Mouse (Mus musculus) forebrain, postnatal 0 days (tissue): ENCODE results near the gene Gm28308. TPM values are rescaled to one million over a fixed set of nuclear protein-coding genes. Genes with fewer than 3 reads are reported as not detected.

Experiments used
- ATAC-seq: fragments of 200-750 bp; cut with Nextera tagmentation; 2 replicates; pipeline ENCODE4 v1.8.0; 2017; ENCODE audit warnings: mild to moderate bottlenecking, moderate library complexity
- DNase-seq: peaks from one replicate; pipeline ENCODE4 v3.0.0-alpha.2; 2015
- H3K27ac ChIP-seq: fragments of 300-500 bp; sonication (generic); 2 replicates; pipeline ENCODE4 v1.5.1; 2014; ENCODE audit warnings: low read depth, mild to moderate bottlenecking, antibody characterized with exemption, low read length, moderate library complexity, mixed read lengths
- H3K27me3 ChIP-seq: fragments of 300-500 bp; sonication (generic); 2 replicates; pipeline ENCODE4 v1.6.1; 2014; ENCODE audit warnings: mild to moderate bottlenecking, low read length, mixed read lengths; ENCODE audit not compliant: insufficient read depth
- H3K36me3 ChIP-seq: fragments of 300-500 bp; sonication (generic); 2 replicates; pipeline ENCODE4 v1.6.1; 2014; ENCODE audit warnings: mild to moderate bottlenecking, moderate library complexity; ENCODE audit not compliant: insufficient read depth
- H3K4me1 ChIP-seq: fragments of 300-500 bp; sonication (generic); 2 replicates; pipeline ENCODE4 v1.6.1; 2014; ENCODE audit warnings: antibody characterized with exemption; ENCODE audit not compliant: insufficient read depth
- H3K4me2 ChIP-seq: fragments of 300-500 bp; sonication (generic); 2 replicates; pipeline ENCODE4 v1.6.1; 2014; ENCODE audit warnings: low read depth, mild to moderate bottlenecking, moderate library complexity
- H3K4me3 ChIP-seq: fragments of 300-500 bp; sonication (generic); 2 replicates; pipeline ENCODE4 v1.5.1; 2014; ENCODE audit warnings: low read depth, low read length, mixed read lengths
- H3K9ac ChIP-seq: fragments of 300-500 bp; sonication (generic); 2 replicates; pipeline ENCODE4 v1.6.1; 2014; ENCODE audit warnings: mild to moderate bottlenecking
- H3K9me3 ChIP-seq: fragments of 300-500 bp; sonication (generic); 2 replicates; pipeline ENCODE4 v1.6.1; 2016; ENCODE audit warnings: low read length
- CTCF ChIP-seq: sonication (generic); IDR thresholded peaks from 2 replicates; pipeline ENCODE4 v1.5.1; 2016; ENCODE audit warnings: antibody characterized with exemption, control low read depth, low read depth
- WGBS: fragments of 180-500 bp; shearing (Covaris S2); extraction: QIAGEN DNeasy Blood & Tissue Kit; methylation state at CpG from one replicate; pipeline ENCODE4 v1.1.7; 2014; 5-methylcytosine and 5-hydroxymethylcytosine counted together
- polyA plus RNA-seq: library from polyadenylated mRNA; unstranded; fragments of >200 nt; fragmentation: Nextera tagmentation; extraction: Ambion mirVana; gene quantifications from 2 replicates; pipeline ENCODE4 v1.2.1, GENCODE M21; 2015
- total RNA-seq: library from RNA; depleted of rRNA; stranded (reverse); fragments of >200 nt; gene quantifications from 2 replicates; pipeline ENCODE4 v1.2.3, GENCODE M21; 2014

The Gm28308 gene
- total and polyA plus RNA-seq, 2 experiments from 2014 or later = not detected

DNA sequence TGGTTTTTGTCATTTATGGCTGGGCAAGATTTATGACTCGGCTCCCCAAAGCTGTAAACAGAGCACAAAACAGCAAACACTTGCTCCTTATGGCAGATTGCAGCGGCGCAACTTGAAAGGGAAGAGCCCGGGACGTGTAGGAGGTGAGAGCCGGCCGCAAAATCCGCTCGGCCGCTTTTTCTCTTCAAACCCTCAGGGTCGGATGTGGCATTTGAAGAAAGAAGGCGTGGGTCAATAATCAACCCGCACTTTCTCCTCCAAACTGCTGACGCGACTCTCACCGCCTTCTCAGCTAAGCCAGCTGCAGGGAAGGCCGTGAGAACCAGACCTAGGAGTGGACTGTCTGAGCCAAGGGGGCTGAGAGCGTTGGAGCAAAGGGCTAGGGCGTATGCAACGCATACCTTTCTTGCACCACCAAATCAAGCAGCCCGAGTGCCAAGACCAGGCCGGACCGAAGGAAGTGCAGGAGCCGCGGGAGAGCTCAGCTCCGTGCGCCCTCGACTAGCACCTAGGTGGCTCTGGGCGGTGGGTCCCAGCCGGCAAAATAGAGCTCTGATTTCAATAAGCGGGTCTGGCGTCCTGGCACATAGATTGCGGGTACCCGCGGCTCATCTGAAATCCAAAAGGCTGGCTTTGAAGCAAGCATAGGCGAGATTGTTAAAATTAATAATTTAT is 35.9 kb downstream of the Gm28308 start, which contains the start of gene 5730596B20Rik:
5730596B20Rik (plus strand) TSS at position 438 of the 675 bp plus-strand sequence.
- Histone ChIP-seq H3K27me3 (peaks cover 95% of the 10 kb centered on the region), H3K9ac (no peak within 1 kb of the TSS), H3K4me1 (no peaks in the 10 kb centered on the region), H3K27ac (no peak within 1 kb of the TSS), H3K36me3 (no peaks in the 10 kb centered on the region), H3K4me3 (no peak within 1 kb of the TSS), H3K4me2 (no peak within 1 kb of the TSS), H3K9me3 (no peaks in the 10 kb centered on the region)
- no peak for ATAC-seq
- no peak for TF ChIP-seq CTCF
- no peak for DNase-seq
- 4% methylated on average over 36 of the region's 36 CpGs for WGBS

DNA sequence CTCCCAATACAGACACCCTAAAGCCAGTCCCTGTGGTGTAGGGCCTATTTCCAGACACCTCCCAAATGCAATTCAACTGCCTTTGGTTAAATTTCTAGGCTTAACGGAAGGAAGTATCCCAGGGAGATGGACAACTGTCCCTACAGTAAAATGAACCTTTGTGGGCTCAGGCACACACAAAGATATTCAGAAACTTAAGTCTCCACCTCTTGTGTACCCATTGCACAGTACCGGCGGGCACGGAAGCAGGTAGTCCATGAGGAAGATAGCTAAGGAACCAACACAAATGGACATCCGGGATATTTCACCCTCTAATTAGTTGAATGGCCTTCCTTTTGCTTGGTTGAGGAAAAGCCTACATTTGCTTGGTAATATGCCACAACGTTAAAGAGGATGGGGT is 36.7 kb downstream of the Gm28308 start:
- DNase-seq = no peak
- Histone ChIP-seq H3K9me3 (no peaks in the 10 kb centered on the region), H3K36me3 (no peaks in the 10 kb centered on the region), H3K27me3 (peaks cover 95% of the 10 kb centered on the region), H3K4me1 (no peaks in the 10 kb centered on the region), H3K9ac (no peak overlapping the region), H3K4me2 (no peak overlapping the region), H3K27ac (no peak overlapping the region), H3K4me3 (no peak overlapping the region)
- 2% methylated on average over 6 of the region's 6 CpGs for whole genome bisulfite sequencing
- no peak for TF ChIP-seq CTCF
- no peak for ATAC-seq

DNA sequence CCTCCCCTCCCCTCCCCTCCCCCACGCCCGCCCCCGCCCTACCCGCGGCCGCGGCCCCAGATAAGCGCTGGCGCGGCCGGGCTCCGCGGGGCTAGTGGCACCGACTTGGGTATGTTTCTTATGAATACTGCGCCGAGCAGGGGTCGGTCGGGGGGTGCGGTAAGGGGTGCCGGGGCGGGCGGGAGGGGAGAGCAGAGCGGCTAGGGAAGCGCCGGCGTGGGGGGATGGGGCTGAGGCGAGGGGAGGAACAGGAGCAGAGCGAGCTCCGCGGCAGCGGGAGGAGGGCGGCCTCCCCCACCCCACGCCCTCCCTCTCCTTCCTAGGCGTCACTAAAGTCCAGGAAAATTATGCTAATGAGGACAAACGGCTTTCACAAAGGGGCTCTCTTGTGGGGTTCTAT is 37.3 kb downstream of the Gm28308 start:
- no peaks in the 10 kb centered on the region for H3K36me3 ChIP-seq
- 7% methylated on average over 22 of the region's 35 CpGs for WGBS
- H3K4me1 ChIP-seq = no peaks in the 10 kb centered on the region
- no peak overlapping the region for H3K4me2 ChIP-seq
- DNase-seq = no peak
- H3K27me3 ChIP-seq = peaks cover 95% of the 10 kb centered on the region
- ATAC-seq = no peak
- no peak for TF ChIP-seq CTCF
- no peaks in the 10 kb centered on the region for H3K9me3 ChIP-seq
- H3K27ac ChIP-seq = no peak overlapping the region
- no peak overlapping the region for H3K4me3 ChIP-seq
- no peak overlapping the region for H3K9ac ChIP-seq

DNA sequence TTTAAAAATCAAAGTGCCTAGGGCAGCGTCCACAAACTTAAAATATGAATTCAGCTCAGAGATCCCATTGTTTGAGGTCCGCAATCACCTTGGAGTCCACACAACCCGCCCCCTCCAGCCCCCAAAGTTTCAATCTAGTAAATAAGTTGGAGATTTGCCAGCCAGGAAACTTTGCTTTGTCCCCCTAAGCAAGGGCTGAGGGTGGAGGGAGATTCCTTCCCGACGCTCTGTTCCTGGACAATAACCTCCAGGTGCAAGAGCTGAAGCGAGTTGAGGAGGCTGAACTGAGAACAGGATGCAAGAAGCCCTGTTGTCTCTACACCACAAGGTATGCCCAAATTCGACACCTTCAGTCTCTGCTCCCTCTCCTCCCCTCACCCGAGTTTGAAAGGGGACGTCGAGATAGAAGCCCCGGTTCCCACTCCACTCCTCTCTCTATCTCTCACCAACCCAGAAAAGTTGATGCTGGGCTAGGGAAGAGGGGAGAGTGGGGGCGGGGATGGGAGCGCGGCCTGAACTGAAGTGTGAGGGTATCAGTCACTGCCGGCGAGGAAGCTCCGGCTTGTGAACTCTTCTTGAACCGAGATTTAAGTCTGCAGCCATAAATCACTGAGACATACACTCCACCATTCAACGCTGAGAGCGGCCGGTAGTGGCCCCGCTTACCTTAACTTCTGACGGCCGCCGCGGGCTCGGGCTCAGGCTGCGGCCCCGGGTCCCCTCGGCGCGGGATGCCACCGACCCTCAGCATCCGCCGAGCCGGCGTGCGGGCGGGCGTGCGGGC is 38.0 kb downstream of the Gm28308 start:
- Histone ChIP-seq H3K27ac (no peak overlapping the region), H3K9ac (no peak overlapping the region), H3K36me3 (no peaks in the 10 kb centered on the region), H3K4me3 (no peak overlapping the region), H3K4me1 (no peaks in the 10 kb centered on the region), H3K4me2 (no peak overlapping the region), H3K9me3 (no peaks in the 10 kb centered on the region), H3K27me3 (peaks cover 95% of the 10 kb centered on the region)
- DNase-seq = no peak
- WGBS = 1% methylated on average over 41 of the region's 41 CpGs
- no peak for TF ChIP-seq CTCF
- no peak for ATAC-seq

DNA sequence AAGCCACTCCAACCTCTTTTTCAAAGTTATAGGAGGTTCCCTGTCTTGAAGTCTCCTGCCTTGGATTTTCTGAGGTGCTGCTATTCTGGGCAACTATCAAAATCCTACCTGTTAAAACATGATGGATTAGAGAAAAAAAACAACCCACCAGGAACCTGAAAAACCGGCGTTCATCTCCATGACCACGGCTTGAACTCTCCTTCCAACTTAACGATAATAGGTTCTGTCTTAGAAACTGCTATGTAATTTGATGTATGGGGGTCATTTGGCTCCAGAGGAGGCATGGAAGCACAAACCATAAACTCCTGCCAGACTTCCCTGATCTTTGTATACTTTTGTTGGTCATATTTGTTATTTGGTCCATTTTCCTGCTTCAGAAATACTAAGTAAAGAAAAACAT is 39.5 kb downstream of the Gm28308 start:
- Histone ChIP-seq H3K9ac (no peak overlapping the region), H3K4me1 (no peaks in the 10 kb centered on the region), H3K27me3 (peaks cover 92% of the 10 kb centered on the region), H3K36me3 (no peaks in the 10 kb centered on the region), H3K4me3 (no peak overlapping the region), H3K9me3 (no peaks in the 10 kb centered on the region), H3K27ac (no peak overlapping the region), H3K4me2 (no peak overlapping the region)
- ATAC-seq (no peak), DNase-seq (no peak)
- 8% methylated on average over 4 of the region's 4 CpGs for WGBS
- no peak for TF ChIP-seq CTCF

DNA sequence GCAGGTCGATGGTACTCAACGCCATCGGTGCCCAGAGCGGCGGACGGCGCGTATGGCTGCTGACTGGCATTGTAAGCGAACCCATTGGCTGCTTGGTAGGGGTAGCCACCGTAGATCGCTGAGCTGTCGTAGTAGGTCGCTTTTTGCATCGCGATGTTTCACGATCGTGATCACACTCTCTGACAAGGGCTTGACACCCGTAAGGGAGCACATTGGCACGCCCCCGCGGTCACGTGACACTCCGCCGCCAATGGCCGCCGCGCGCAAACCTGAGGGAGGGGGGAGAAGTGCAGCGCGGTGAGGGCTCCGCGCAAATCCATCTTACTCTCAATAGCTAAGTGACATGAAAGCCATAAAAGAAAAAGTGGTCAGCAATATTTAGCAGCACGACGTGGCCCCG is 40.6 kb downstream of the Gm28308 start:
- ATAC-seq = no peak; the same call in 1 of the 2 replicates
- under 1% methylated on average over 35 of the region's 35 CpGs for WGBS

DNA sequence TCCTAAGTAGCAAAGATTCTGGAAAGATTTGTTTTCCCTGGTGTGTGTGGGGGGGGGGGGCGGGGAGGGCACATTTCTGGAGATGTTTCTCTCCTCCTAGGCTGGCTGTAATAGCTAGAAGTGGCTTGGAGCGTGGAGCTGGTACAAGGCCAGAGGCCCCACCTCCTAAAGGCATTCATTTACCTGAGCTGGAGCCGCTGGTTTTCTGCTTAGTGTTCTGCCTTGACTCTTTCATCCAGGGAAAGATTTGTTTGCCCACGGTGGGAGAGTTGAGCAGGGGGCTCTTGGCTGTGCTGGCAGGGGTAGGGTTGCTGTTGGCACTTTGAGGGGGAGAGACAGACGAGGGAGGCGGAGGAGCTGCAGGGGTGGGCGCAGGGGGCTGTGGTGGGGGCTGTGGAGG is 41.2 kb downstream of the Gm28308 start:
- H3K27me3 ChIP-seq = peaks cover 90% of the 10 kb centered on the region

More for the DNA sequence above, 40.6 kb downstream of the Gm28308 start:
- Histone ChIP-seq H3K4me2 (no peak overlapping the region), H3K9ac (no peak overlapping the region), H3K4me1 (no peaks in the 10 kb centered on the region), H3K9me3 (no peaks in the 10 kb centered on the region), H3K36me3 (no peaks in the 10 kb centered on the region), H3K27me3 (peaks cover 93% of the 10 kb centered on the region), H3K4me3 (no peak overlapping the region), H3K27ac (no peak overlapping the region)
- no peak for TF ChIP-seq CTCF
- DNase-seq = no peak

More for the DNA sequence above, 41.2 kb downstream of the Gm28308 start:
- TF ChIP-seq CTCF = no peak
- H3K9ac ChIP-seq = no peak overlapping the region
- H3K36me3 ChIP-seq = no peaks in the 10 kb centered on the region
- H3K4me2 ChIP-seq = no peak overlapping the region
- H3K27ac ChIP-seq = no peak overlapping the region
- no peaks in the 10 kb centered on the region for H3K9me3 ChIP-seq
- no peaks in the 10 kb centered on the region for H3K4me1 ChIP-seq
- DNase-seq (no peak), ATAC-seq (no peak)
- WGBS = 6% methylated on average over 7 of the region's 7 CpGs
- no peak overlapping the region for H3K4me3 ChIP-seq
